Mouse (Mus musculus): ENCODE data around the gene Slc35a2.

Slc35a2 gene

GRCm38 (mm10) chrX:7883841-7884567, at the start of gene Slc35a2:
TSS of gene Slc35a2 (plus strand) at chrX:7884028.
- DNase-seq = peak; percentile 78

GRCm38 (mm10) chrX:7837146-7837545, 46.7 kb upstream of the Slc35a2 start:
- no peak for DNase-seq

GRCm38 (mm10) chrX:7840842-7841162, 43.0 kb upstream of the Slc35a2 start:
- DNase-seq = no peak

- peak; percentile 88 to 94 for DNase-seq
Observed at GRCm38 (mm10) chrX:7841163-7842162, 42.4 kb upstream of the Slc35a2 start, which contains the start of gene Otud5. TSS of gene Otud5 (plus strand) at chrX:7841364.

GRCm38 (mm10) chrX:7842318-7842717, 41.5 kb upstream of the Slc35a2 start:
- peak; percentile 8 to 12 for DNase-seq

- no peak for DNase-seq
Observed at GRCm38 (mm10) chrX:7847845-7848244, 36.0 kb upstream of the Slc35a2 start.

GRCm38 (mm10) chrX:7854578-7854977, 29.2 kb upstream of the Slc35a2 start:
- DNase-seq = peak; percentile 39 to 42

GRCm38 (mm10) chrX:7859191-7859753, 24.6 kb upstream of the Slc35a2 start:
- DNase-seq = no peak

- no peak for DNase-seq
Observed at GRCm38 (mm10) chrX:7863181-7863580, 20.6 kb upstream of the Slc35a2 start.

GRCm38 (mm10) chrX:7864551-7864950, 19.3 kb upstream of the Slc35a2 start:
- no peak for DNase-seq

GRCm38 (mm10) chrX:7865343-7865742, 18.5 kb upstream of the Slc35a2 start:
- DNase-seq = no peak

- DNase-seq = no peak
Observed at GRCm38 (mm10) chrX:7865786-7866185, 18.0 kb upstream of the Slc35a2 start.

- DNase-seq = no peak
Observed at GRCm38 (mm10) chrX:7867141-7867540, 16.7 kb upstream of the Slc35a2 start.

- DNase-seq = no peak
Observed at GRCm38 (mm10) chrX:7868506-7868905, 15.3 kb upstream of the Slc35a2 start.

GRCm38 (mm10) chrX:7869826-7870225, 14.0 kb upstream of the Slc35a2 start:
- DNase-seq = no peak

GRCm38 (mm10) chrX:7878007-7878419, 5.8 kb upstream of the Slc35a2 start, which contains the start of gene Pim2:
TSS of gene Pim2 (plus strand) at chrX:7878262.
- DNase-seq = peak; percentile 82 to 87

- peak; percentile 33 to 38 for DNase-seq
Observed at GRCm38 (mm10) chrX:7878495-7878894, 5.3 kb upstream of the Slc35a2 start.

GRCm38 (mm10) chrX:7879819-7880218, 4.0 kb upstream of the Slc35a2 start:
- DNase-seq = peak; percentile 64 to 68

- no peak for DNase-seq
Observed at GRCm38 (mm10) chrX:7898211-7898610, 14.4 kb downstream of the Slc35a2 start.

GRCm38 (mm10) chrX:7898880-7899874, 15.3 kb downstream of the Slc35a2 start, which contains the start of the genes Pqbp1 and Timm17b:
TSS of gene Pqbp1 (minus strand) at chrX:7899269.
TSS of gene Timm17b (plus strand) at chrX:7899357.
- DNase-seq = peak; percentile 82 to 86

- no peak for DNase-seq
Observed at GRCm38 (mm10) chrX:7904441-7904840, 20.6 kb downstream of the Slc35a2 start.

GRCm38 (mm10) chrX:7907735-7908134, 23.9 kb downstream of the Slc35a2 start, which contains the start of gene Gm10491:
TSS of gene Gm10491 (minus strand) at chrX:7907835.
- DNase-seq = no peak

All from cerebellum, postnatal 36 days (tissue).